Mouse (Mus musculus): ENCODE results near the gene Tspan18. TPM values are rescaled to one million over a fixed set of nuclear protein-coding genes. Genes with fewer than 3 reads are reported as not detected.

Tspan18 gene
- total RNA-seq, 2 experiments from 2014 or later: 26.3 to 26.9 TPM

GRCm38 (mm10) chr2:93345663-93346268 lies 11.5 kb upstream of the Tspan18 start:
- no peak for DNase-seq (ENCODE audit: low spot score in 2 of 2)

- DNase-seq (ENCODE audit: low spot score in 2 of 2): peak in 1 of 2 experiments; percentile 40
Measured at GRCm38 (mm10) chr2:93339373-93340106, 5.2 kb upstream of the Tspan18 start.

GRCm38 (mm10) chr2:93335996-93336395 lies 1.7 kb upstream of the Tspan18 start:
- no peak for DNase-seq (ENCODE audit: low spot score in 2 of 2)

- peak; percentile 82 to 89 for DNase-seq (ENCODE audit: low spot score in 2 of 2)
Measured at GRCm38 (mm10) chr2:93333241-93333816, 976 bp downstream of the Tspan18 start.

GRCm38 (mm10) chr2:93332277-93332676 lies 2.0 kb downstream of the Tspan18 start:
- DNase-seq (ENCODE audit: low spot score in 2 of 2): no peak

- no peak for DNase-seq (ENCODE audit: low spot score in 2 of 2)
Measured at GRCm38 (mm10) chr2:93331121-93331520, 3.2 kb downstream of the Tspan18 start.

GRCm38 (mm10) chr2:93329120-93329519 lies 5.2 kb downstream of the Tspan18 start:
- DNase-seq (ENCODE audit: low spot score in 2 of 2): no peak

GRCm38 (mm10) chr2:93327915-93328555 lies 6.3 kb downstream of the Tspan18 start:
- DNase-seq (ENCODE audit: low spot score in 2 of 2): no peak

- no peak for DNase-seq (ENCODE audit: low spot score in 2 of 2)
Measured at GRCm38 (mm10) chr2:93324681-93325080, 9.6 kb downstream of the Tspan18 start.

GRCm38 (mm10) chr2:93321946-93322345 lies 12.4 kb downstream of the Tspan18 start:
- DNase-seq (ENCODE audit: low spot score in 2 of 2): peak in 1 of 2 experiments; percentile 40

GRCm38 (mm10) chr2:93320267-93320666 lies 14.0 kb downstream of the Tspan18 start:
- no peak for DNase-seq (ENCODE audit: low spot score in 2 of 2)

- no peak for DNase-seq (ENCODE audit: low spot score in 2 of 2)
Measured at GRCm38 (mm10) chr2:93319598-93319997, 14.7 kb downstream of the Tspan18 start.

- DNase-seq (ENCODE audit: low spot score in 2 of 2): no peak
Measured at GRCm38 (mm10) chr2:93318781-93319349, 15.4 kb downstream of the Tspan18 start.

GRCm38 (mm10) chr2:93313768-93314632 lies 20.3 kb downstream of the Tspan18 start:
- no peak for DNase-seq (ENCODE audit: low spot score in 2 of 2)

GRCm38 (mm10) chr2:93312458-93312857 lies 21.8 kb downstream of the Tspan18 start:
- DNase-seq (ENCODE audit: low spot score in 2 of 2): no peak

GRCm38 (mm10) chr2:93309724-93310413 lies 24.4 kb downstream of the Tspan18 start:
- no peak for DNase-seq (ENCODE audit: low spot score in 2 of 2)

- no peak for DNase-seq (ENCODE audit: low spot score in 2 of 2)
Measured at GRCm38 (mm10) chr2:93306898-93307297, 27.4 kb downstream of the Tspan18 start.

- no peak for DNase-seq (ENCODE audit: low spot score in 2 of 2)
Measured at GRCm38 (mm10) chr2:93304273-93304634, 30.1 kb downstream of the Tspan18 start.

- DNase-seq (ENCODE audit: low spot score in 2 of 2): no peak
Measured at GRCm38 (mm10) chr2:93303585-93304272, 30.6 kb downstream of the Tspan18 start.

- DNase-seq (ENCODE audit: low spot score in 2 of 2): no peak
Measured at GRCm38 (mm10) chr2:93303260-93303584, 31.1 kb downstream of the Tspan18 start.

All from gastrocnemius, postnatal 4 days (tissue).